Mouse (Mus musculus) thymus, adult 2 months (tissue): ENCODE measurements at regions not wholly inside any gene's neighbourhood (a gene's known extent, or its start where the extent isn't known, plus 50 kb on each side); places are given as distances from the start of the nearest gene placed in this dataset.
A peak's percentile ranks its signal among the peaks of the same experiment; 100 is the strongest.
"Not testable (repeated sequence)": the region's sequence is repeated elsewhere in the genome, so short reads cannot be mapped to it uniquely, and the experiment has no call there.

Experiments used
- DNase-seq: peaks from one replicate; pipeline ENCODE4 v3.0.0; 2021
- H3K27ac ChIP-seq: fragments of 200-500 bp; 2 replicates; pipeline ENCODE4 v1.5.1; 2012; ENCODE audit warnings: low read length, control low read depth; ENCODE audit not compliant: control insufficient read depth, insufficient read depth
- H3K27me3 ChIP-seq: fragments of 200-500 bp; 2 replicates; pipeline ENCODE4 v1.6.1; 2012; ENCODE audit warnings: mild to moderate bottlenecking, low read length, moderate library complexity, mixed read lengths; ENCODE audit not compliant: control insufficient read depth, insufficient read depth
- H3K36me3 ChIP-seq: fragments of 200-500 bp; 2 replicates; pipeline ENCODE4 v1.6.1; 2012; ENCODE audit warnings: mild to moderate bottlenecking, low read length, moderate library complexity; ENCODE audit not compliant: control insufficient read depth, insufficient read depth
- H3K4me1 ChIP-seq: fragments of 200-500 bp; replicated peaks from 2 replicates; pipeline ENCODE4 v1.6.1; 2012; ENCODE audit warnings: low read length; ENCODE audit not compliant: control insufficient read depth, insufficient read depth
- H3K4me3 ChIP-seq: fragments of 200-500 bp; 2 replicates; pipeline ENCODE4 v1.5.1; 2012; ENCODE audit warnings: mild to moderate bottlenecking, low read length, control low read depth, moderate library complexity; ENCODE audit not compliant: control insufficient read depth, insufficient read depth
- CTCF ChIP-seq: fragments of 200-500 bp; IDR thresholded peaks from 2 replicates; pipeline ENCODE4 v1.5.1; 2012; ENCODE audit warnings: mild to moderate bottlenecking, control low read depth, low read length, moderate library complexity, borderline replicate concordance; ENCODE audit not compliant: control insufficient read depth, poor library complexity, insufficient read depth; ENCODE audit errors: extremely low read depth
- POLR2A ChIP-seq: fragments of 200-500 bp; IDR thresholded peaks from 2 replicates; pipeline ENCODE4 v1.6.1; 2012; ENCODE audit warnings: mild to moderate bottlenecking, low read length, control low read depth, moderate library complexity; ENCODE audit not compliant: control insufficient read depth, poor library complexity, insufficient read depth; ENCODE audit errors: extremely low read depth
- WGBS: fragments of 180-500 bp; shearing (Covaris S2); methylation state at CpG from one replicate; pipeline ENCODE4 v1.1.7; 2018; 5-methylcytosine and 5-hydroxymethylcytosine counted together

GRCm38 (mm10) chr12:115518778-115519541, 528.6 kb upstream of the Zfp386 start:
- H3K4me3 ChIP-seq, DNase-seq, H3K27ac ChIP-seq, H3K27me3 ChIP-seq, H3K36me3 ChIP-seq, H3K4me1 ChIP-seq: not testable (repeated sequence)
- WGBS = 63% methylated on average over 2 of the region's 2 CpGs

- WGBS = 38% methylated on average over 3 of the region's 3 CpGs
These were observed 520.5 kb upstream of the Zfp386 start for GRCm38 (mm10) chr12:115527065-115527464.

GRCm38 (mm10) chr12:115542482-115542881, 505.0 kb upstream of the Zfp386 start:
- Histone ChIP-seq H3K27me3 (no peaks in the 10 kb centered on the region), H3K36me3 (no peaks in the 10 kb centered on the region), H3K4me3 (no peak overlapping the region), H3K4me1 (no peaks in the 10 kb centered on the region), H3K27ac (no peak overlapping the region)
- DNase-seq = no peak
- TF ChIP-seq CTCF (no peak), POLR2A (no peak)
- 64% methylated on average over 2 of the region's 2 CpGs for WGBS

More at GRCm38 (mm10) chr12:115527065-115527464, 520.5 kb upstream of the Zfp386 start:
- no peak for TF ChIP-seq CTCF
- no peak for TF ChIP-seq POLR2A
- DNase-seq = peak; percentile 36
- H3K27ac ChIP-seq = peak overlapping the region; percentile 80
- no peaks in the 10 kb centered on the region for H3K36me3 ChIP-seq
- H3K27me3 ChIP-seq = no peaks in the 10 kb centered on the region
- no peak overlapping the region for H3K4me3 ChIP-seq
- H3K4me1 ChIP-seq = peaks cover 3% of the 10 kb centered on the region

- not testable (repeated sequence) for H3K4me3 ChIP-seq, H3K36me3 ChIP-seq, DNase-seq, H3K27ac ChIP-seq, H3K27me3 ChIP-seq, H3K4me1 ChIP-seq
- WGBS = 21% methylated on average over 4 of the region's 4 CpGs
These were observed 480.6 kb upstream of the Zfp386 start for GRCm38 (mm10) chr12:115566878-115567277.

DNA sequence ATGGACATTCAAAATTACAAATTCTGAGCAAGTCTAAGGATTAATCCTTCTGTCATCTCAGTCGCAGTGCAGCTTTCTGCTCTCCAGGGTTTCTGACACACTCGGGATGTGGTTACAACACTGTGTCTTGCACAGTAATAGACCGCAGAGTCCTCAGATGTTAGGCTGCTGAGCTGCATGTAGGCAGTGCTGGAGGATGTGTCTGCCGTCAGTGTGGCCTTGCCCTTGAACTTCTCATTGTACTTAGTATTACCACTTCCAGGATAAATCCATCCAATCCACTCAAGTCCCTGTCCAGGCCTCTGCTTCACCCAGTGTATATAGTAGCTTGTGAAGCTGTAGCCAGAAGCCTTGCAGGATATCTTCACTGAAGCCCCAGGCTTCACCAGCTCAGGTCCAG, 454.5 kb upstream of the Zfp386 start:
- H3K27ac ChIP-seq, H3K4me1 ChIP-seq, H3K36me3 ChIP-seq, H3K4me3 ChIP-seq, H3K27me3 ChIP-seq, DNase-seq: not testable (repeated sequence)
- 22% methylated on average over 4 of the region's 4 CpGs for WGBS

- Histone ChIP-seq H3K27ac (no peak overlapping the region), H3K27me3 (no peaks in the 10 kb centered on the region), H3K36me3 (no peaks in the 10 kb centered on the region), H3K4me3 (no peak overlapping the region), H3K4me1 (peaks cover 3% of the 10 kb centered on the region; the same call in 1 of the 2 replicates)
- WGBS = 44% methylated on average over 2 of the region's 2 CpGs
- TF ChIP-seq POLR2A (no peak), CTCF (no peak)
- DNase-seq = no peak
These were observed 443.8 kb upstream of the Zfp386 start for GRCm38 (mm10) chr12:115603763-115604162.

DNA sequence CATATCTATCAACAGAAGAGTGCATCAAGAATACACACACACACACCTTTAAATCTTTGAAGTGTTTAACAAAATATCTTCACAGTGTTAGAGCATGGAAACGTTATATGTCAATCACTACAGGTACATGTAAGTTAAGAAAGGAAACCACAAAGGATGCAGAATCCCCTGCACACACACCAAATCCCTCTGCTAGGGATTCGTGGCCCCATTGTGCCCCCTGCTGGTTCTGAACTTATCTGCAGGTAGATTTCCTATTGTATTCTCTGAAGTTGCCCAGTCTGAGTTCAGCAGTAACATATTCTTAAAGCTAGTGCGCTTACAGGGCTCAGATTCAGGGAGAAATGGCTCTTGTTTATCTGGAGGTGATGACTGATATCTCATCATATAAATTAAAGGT, 442.6 kb upstream of the Zfp386 start:
- DNase-seq = peak; percentile 62
- Histone ChIP-seq H3K36me3 (no peaks in the 10 kb centered on the region), H3K4me1 (peaks cover 3% of the 10 kb centered on the region; the same call in 1 of the 2 replicates), H3K4me3 (no peak overlapping the region), H3K27ac (no peak overlapping the region), H3K27me3 (no peaks in the 10 kb centered on the region)
- TF ChIP-seq POLR2A (no peak), CTCF (no peak)
- 19% methylated on average over 3 of the region's 3 CpGs for WGBS

GRCm38 (mm10) chr12:115622564-115623233, 424.8 kb upstream of the Zfp386 start:
- 18% methylated on average over 1 of the region's 1 CpGs for WGBS
- not testable (repeated sequence) for DNase-seq, H3K27ac ChIP-seq, H3K4me3 ChIP-seq, H3K36me3 ChIP-seq, H3K4me1 ChIP-seq, H3K27me3 ChIP-seq
